Mouse (Mus musculus) neural tube, embryonic 10.5 days (tissue): ENCODE measurements at regions not wholly inside any gene's neighbourhood (a gene's known extent, or its start where the extent isn't known, plus 50 kb on each side); places are given as distances from the start of the nearest gene placed in this dataset.

Source experiments
- DNase-seq: peaks from one replicate; pipeline ENCODE4 v3.0.0-alpha.2; 2017; ENCODE audit warnings: low spot score; ENCODE audit errors: extremely low spot score

GRCm38 (mm10) chr1:89207306-89207705 is 137.1 kb downstream of the Sh3bp4 start:
- no peak for DNase-seq

DNA sequence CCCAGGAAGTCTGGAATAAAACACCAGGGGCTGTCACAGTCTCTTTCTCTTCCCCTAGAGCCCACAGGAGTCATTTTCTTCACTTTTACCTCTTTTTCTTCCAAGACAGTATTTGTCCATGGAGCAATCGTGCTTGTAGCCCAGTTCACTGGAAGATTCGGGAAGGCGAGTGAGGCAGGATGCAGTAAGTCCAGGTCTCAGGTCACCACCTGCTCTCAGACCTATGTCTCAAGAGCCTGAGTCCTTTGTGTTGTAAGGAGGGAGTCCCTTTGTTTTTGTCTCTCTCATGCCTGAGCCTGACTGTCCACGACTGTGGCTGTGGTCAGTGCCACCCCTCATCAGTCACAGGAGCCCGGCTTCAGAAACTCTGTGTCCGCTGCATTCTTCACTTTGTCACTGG is 140.9 kb downstream of the Sh3bp4 start:
- no peak for DNase-seq

DNA sequence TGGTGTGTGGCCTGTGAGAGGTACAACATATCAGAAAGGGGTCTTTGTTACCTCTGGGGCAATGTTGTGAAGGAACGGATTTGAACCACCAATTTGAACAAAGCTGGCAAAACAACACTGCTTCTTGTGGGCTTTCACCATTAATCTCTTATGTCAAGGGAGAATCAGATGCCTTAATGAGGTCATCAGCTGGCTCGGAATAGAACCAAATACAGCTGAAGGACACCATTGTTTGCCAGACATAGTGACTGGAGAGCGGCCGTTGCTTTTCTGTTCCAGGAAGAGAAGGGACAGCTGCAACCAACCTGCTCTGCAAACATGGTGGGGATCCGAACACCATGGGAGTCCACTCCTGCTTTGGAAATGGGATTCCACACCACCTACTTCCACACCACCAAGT is 158.2 kb downstream of the Sh3bp4 start:
- DNase-seq: no peak

GRCm38 (mm10) chr1:89231756-89232155 is 161.5 kb downstream of the Sh3bp4 start:
- no peak for DNase-seq

- DNase-seq: no peak
These were observed 162.2 kb downstream of the Sh3bp4 start for GRCm38 (mm10) chr1:89232391-89232790.

GRCm38 (mm10) chr1:89234895-89235294 is 164.7 kb downstream of the Sh3bp4 start:
- no peak for DNase-seq

- DNase-seq: peak; percentile 64
These were observed 165.1 kb downstream of the Sh3bp4 start for GRCm38 (mm10) chr1:89235296-89235695.

- no peak for DNase-seq
These were observed 167.5 kb downstream of the Sh3bp4 start for GRCm38 (mm10) chr1:89237696-89238095.

DNA sequence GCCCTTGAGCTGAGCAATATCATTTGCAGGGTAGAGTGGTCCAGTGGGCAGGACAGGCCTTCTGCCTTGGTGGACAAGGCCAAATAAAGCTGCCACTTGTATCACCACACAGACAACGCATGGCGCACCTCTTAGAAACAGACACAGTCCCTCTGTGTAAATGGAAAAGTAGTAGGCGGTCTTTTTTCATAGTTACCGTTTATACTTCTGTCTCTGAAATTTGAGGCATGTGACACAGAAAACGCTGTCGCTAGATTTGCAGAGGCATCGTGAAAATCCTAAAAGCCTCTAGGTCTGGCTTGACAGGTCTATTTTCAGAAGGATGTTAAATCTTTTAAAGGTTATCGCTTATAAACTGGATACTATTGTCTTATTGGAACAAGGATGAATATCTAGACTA is 174.4 kb downstream of the Sh3bp4 start:
- no peak for DNase-seq

DNA sequence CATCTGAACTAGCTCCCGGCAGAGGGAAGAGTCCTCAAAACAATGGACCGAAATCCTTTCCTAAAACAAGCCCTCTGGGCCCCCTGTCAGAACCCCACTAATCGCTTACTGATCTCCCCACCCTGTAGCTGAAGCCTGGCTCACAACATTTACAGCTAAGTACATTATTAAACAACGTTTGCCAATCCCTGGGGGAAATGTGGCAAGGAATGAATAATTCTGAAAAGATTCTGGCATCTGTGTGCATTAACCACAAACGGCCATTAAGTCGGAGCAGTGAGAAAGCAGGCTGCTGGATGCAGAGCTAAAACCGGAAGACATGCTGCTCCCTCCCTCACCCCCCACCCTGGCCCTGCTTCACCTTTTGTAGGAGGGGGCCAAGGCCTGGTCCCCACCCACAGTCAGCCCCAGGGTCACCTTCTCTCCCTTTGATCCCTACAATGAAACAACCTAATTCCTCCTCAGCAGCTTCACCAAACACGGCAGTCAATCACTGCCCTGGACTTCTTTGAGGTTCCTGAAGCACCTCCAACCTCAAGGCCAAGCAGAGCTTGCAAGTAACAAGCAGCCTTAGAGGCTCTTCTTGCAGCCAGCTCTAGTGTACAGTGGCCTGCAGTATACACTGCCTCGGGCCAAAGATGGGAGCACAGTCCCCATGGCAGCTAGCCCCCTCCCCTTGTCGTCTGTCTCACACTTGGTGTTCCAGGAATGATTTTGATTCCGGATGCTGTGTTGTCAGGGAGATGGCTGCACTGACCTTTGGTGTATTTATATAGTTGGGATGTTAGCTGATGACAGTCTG is 175.2 kb downstream of the Sh3bp4 start:
- no peak for DNase-seq

DNA sequence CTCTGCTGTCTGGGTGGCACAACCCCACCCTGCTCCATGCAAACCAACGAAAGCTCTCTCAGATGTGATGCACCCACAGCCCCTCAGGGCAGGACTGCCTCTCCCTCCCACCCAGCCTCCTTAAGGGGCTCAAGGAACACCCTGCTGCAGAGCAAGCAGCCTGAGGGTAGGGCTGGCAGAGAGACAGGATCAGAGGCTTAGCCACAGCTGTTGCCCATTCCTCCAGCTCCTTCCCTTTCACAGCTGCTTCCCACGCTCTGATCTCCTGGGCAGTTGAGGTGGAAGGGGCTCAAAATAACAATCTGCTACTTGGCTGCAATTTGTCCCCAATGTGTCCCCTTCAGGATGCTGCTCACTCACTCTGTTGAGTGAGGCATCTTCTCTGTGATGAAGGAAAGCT is 181.5 kb downstream of the Sh3bp4 start:
- no peak for DNase-seq

DNA sequence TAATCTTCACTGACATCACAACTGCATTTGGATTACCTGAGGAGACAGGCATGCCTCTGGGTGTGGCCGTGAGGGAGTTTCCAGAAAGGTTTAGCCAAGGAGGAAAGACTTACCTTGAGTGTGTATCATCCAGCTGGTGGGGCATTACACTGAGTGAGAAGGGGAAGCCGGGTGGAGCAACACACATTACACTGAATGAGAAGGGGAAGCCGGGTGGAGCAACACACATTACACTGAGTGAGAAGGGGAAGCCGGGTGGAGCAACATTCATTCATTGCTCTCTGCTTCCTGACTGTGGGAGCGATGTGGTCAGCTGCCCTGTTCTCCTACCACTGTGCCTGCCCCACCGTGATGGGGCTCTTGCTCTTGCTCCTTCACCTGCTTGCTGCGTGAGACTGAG is 182.3 kb downstream of the Sh3bp4 start:
- no peak for DNase-seq

GRCm38 (mm10) chr1:89257945-89258344 is 187.7 kb downstream of the Sh3bp4 start:
- DNase-seq: no peak

DNA sequence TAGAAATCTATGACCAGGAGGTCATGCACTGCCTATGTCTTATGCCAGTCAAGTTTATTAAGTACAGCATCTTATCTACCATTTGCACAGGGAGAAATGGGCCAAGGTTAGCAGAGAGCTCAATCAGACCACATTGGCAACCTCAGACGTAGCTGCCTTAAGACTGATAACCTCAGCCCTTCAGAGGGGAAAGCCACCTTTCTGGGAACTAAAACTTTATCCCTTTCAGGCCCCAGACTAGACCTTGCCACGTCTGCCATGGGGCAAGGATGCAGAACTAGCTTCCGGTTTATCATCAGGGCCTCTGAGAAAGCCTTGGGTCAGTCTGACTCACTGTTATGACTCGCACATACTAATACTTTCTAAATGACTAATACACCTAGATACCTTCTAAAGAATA is 188.8 kb upstream of the Agap1 start:
- DNase-seq: no peak

- DNase-seq: no peak
These were observed 185.8 kb upstream of the Agap1 start for GRCm38 (mm10) chr1:89268806-89269205.

- no peak for DNase-seq
These were observed 182.9 kb upstream of the Agap1 start for GRCm38 (mm10) chr1:89271743-89272142.

DNA sequence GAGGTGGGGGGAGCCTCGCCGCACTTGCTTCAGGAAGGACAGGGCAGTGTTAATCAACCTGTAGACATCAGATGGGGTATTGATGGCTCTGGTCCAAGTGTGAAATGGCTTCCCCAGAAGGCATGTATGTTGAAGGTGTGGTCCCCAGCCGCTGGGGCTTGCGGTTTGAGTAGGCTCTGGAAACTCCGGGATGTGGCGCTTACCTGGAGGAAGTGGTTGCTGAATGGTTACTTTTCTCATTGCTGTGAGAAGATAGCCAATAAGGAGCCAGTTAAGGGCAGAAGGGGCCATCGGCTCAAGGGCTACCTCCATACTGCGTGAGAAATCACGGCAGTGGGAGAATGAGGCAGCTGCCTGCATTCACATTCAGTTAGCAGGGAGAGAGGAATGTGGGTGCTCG is 181.6 kb upstream of the Agap1 start:
- DNase-seq: no peak

DNA sequence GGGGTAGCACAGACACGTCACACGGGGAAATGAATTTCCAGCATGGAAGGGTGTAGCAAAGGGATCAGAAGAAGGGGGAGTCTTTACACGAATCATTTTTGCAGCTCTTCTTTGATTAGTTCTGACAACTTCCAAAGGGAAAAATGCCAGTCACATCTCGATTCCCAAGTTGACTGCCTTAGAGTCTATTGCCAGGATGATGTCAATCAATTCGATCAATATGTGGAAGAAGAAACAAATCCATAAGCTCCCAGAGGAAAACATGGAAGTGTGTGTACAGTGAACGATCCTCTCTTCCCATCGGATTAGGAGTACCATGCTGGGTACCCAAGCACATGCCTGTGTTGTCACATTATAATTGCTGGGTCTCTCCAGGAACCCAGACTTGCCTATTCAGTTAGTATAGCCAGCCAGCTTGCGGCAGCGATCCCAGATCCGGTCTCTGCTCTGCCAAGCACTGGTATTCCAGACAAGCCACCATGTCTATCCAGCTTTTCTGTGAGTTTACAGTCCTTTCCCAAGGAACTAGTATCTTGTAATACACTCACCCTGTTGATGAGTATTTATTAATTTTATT is 180.7 kb upstream of the Agap1 start:
- DNase-seq: no peak

DNA sequence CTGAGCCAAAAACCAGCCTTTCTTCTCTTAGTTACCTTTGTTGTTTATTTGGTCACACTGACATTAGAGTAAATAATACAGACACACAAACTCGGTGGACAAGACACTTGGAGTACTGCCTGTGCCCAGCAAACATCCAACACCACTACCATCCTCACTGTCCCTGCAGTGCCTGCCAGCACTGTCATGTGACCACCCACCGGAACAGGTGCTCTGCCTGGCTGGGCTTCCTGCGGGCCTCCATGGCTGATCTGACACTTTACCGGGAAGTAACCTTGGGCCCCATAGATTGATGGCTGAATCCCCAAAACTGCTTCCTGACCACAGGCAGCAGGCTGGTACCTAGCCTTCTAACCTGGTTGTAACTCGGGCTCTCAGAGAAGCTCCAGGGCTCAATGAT is 175.2 kb upstream of the Agap1 start:
- no peak for DNase-seq

- DNase-seq: no peak
These were observed 173.4 kb upstream of the Agap1 start for GRCm38 (mm10) chr1:89281107-89281655.

DNA sequence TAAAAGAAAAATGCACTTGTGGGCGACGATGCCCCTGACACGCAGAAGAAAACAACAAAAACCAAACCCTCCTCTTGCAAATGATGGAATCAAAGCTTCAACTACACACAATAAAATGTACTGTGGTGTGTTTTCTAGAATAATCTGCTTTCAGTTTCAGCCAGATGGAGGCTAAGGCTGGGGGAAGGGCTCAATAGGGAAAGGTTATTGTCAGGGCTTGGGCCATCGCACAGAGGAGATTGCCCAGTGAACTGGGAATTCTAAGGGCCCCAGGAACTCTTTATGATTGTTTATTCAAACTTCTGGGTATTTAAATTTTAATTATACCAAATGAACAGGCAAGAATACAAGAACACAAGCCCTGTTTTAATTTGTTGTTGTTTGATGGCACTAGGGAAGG is 169.6 kb upstream of the Agap1 start:
- no peak for DNase-seq

DNA sequence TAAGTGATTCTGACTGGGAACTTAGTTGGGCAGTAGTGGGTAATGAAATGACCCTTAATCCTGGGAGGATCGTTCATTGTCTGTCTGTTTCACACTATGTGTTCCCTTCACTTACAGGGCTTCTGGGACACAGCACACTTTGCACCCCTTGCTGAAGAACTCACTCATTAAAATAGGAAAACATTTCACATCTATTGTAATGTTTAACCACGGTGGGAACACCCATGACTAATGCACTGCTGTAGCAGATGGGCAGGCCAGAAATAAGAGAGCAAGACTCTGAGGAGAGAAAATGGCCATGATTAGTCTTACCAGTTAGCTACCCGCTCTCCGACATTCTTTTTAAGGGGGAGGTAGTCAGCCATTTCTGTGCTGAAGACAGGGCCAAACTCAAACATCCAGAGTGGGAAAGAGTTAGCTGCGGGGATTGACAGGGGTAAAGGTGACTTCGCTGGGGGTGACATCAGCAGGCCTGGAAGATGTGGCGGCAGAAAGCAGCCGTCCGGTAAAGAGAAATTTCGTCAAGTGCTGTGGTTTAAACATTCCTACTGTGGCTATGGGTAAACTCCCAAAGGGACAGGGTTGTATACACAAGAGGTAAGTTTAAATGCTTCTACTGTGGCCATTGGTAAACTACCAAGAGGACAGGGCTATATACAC is 167.3 kb upstream of the Agap1 start:
- no peak for DNase-seq
